Mouse (Mus musculus) forebrain, embryonic 15.5 days (tissue): ENCODE results near the gene Fxyd1. TPM values are rescaled to one million over a fixed set of nuclear protein-coding genes. Genes with fewer than 3 reads are reported as not detected.

Experiments used
- ATAC-seq: fragments of 200-750 bp; cut with Nextera tagmentation; replicated peaks from 2 replicates; pipeline ENCODE4 v1.8.0; 2017; ENCODE audit warnings: mild to moderate bottlenecking, moderate TSS enrichment, moderate library complexity
- H3K27ac ChIP-seq: fragments of 300-500 bp; sonication (generic); replicated peaks from 2 replicates; pipeline ENCODE4 v1.5.1; 2015; ENCODE audit warnings: mild to moderate bottlenecking, inconsistent platforms
- H3K27me3 ChIP-seq: fragments of 300-500 bp; sonication (generic); 2 replicates; pipeline ENCODE4 v1.6.1; 2015; ENCODE audit warnings: inconsistent platforms
- H3K36me3 ChIP-seq: fragments of 300-500 bp; sonication (generic); 2 replicates; pipeline ENCODE4 v1.6.1; 2015; ENCODE audit warnings: mild to moderate bottlenecking, inconsistent platforms
- H3K4me1 ChIP-seq: fragments of 300-500 bp; sonication (generic); 2 replicates; pipeline ENCODE4 v1.6.1; 2015; ENCODE audit warnings: inconsistent platforms
- H3K4me2 ChIP-seq: fragments of 300-500 bp; sonication (generic); replicated peaks from 2 replicates; pipeline ENCODE4 v1.6.1; 2015; ENCODE audit warnings: mild to moderate bottlenecking, inconsistent platforms
- H3K4me3 ChIP-seq: fragments of 300-500 bp; sonication (generic); 2 replicates; pipeline ENCODE4 v1.5.1; 2015; ENCODE audit warnings: mild to moderate bottlenecking, inconsistent platforms
- H3K9ac ChIP-seq: fragments of 300-500 bp; sonication (generic); replicated peaks from 2 replicates; pipeline ENCODE4 v1.6.1; 2015; ENCODE audit warnings: mild to moderate bottlenecking, inconsistent platforms
- H3K9me3 ChIP-seq: fragments of 300-500 bp; sonication (generic); 2 replicates; pipeline ENCODE4 v1.6.1; 2016; ENCODE audit warnings: inconsistent platforms
- WGBS: fragments of 180-500 bp; shearing (Covaris S2); methylation state at CpG from one replicate; pipeline ENCODE4 v1.1.7; 2015; ENCODE audit warnings: mixed read lengths; 5-methylcytosine and 5-hydroxymethylcytosine counted together
- polyA plus RNA-seq: library from polyadenylated mRNA; unstranded; fragments of >200 nt; fragmentation: Nextera tagmentation; extraction: Ambion mirVana; gene quantifications from 2 replicates; pipeline ENCODE4 v1.2.1, GENCODE M21; 2015

Fxyd1 gene
- polyA plus RNA-seq, 1 experiment from 2014 or later, result 14.7 TPM

- 0 out of 2 replicates have a peak, but pooled peaks cover 2% of the 10 kb centered on the region for H3K4me1 ChIP-seq
- no peak overlapping the region for H3K9ac ChIP-seq
- H3K36me3 ChIP-seq, result no peaks in the 10 kb centered on the region
- 80% methylated on average over 2 of the region's 2 CpGs for WGBS
- no peak for ATAC-seq
- no peaks in the 10 kb centered on the region for H3K9me3 ChIP-seq
- no peak overlapping the region for H3K4me2 ChIP-seq
- no peak overlapping the region for H3K27ac ChIP-seq
- no peak overlapping the region for H3K4me3 ChIP-seq
- no peaks in the 10 kb centered on the region for H3K27me3 ChIP-seq
Observed at GRCm38 (mm10) chr7:31087262-31087661, 30.3 kb upstream of the Fxyd1 start.

- 91% methylated on average over 9 of the region's 9 CpGs for WGBS
- H3K9me3 ChIP-seq, result no peaks in the 10 kb centered on the region
- no peak for ATAC-seq
- no peak overlapping the region for H3K4me3 ChIP-seq
- no peaks in the 10 kb centered on the region for H3K27me3 ChIP-seq
- H3K27ac ChIP-seq, result no peak overlapping the region
- no peaks in the 10 kb centered on the region for H3K36me3 ChIP-seq
- H3K4me2 ChIP-seq, result no peak overlapping the region
- no peak overlapping the region for H3K9ac ChIP-seq
- 0 out of 2 replicates have a peak, but pooled peaks cover 2% of the 10 kb centered on the region for H3K4me1 ChIP-seq
Observed at GRCm38 (mm10) chr7:31086175-31086755, 29.3 kb upstream of the Fxyd1 start.

- H3K4me3 ChIP-seq, result no peak overlapping the region
- no peaks in the 10 kb centered on the region for H3K36me3 ChIP-seq
- 9% methylated on average over 3 of the region's 3 CpGs for WGBS
- no peaks in the 10 kb centered on the region for H3K9me3 ChIP-seq
- H3K27ac ChIP-seq, result no peak overlapping the region
- H3K4me1 ChIP-seq, result 0 out of 2 replicates have a peak, but pooled peaks cover 2% of the 10 kb centered on the region
- no peak overlapping the region for H3K4me2 ChIP-seq
- no peaks in the 10 kb centered on the region for H3K27me3 ChIP-seq
- H3K9ac ChIP-seq, result no peak overlapping the region
- ATAC-seq, result no peak
Observed at GRCm38 (mm10) chr7:31085171-31085570, 28.2 kb upstream of the Fxyd1 start.

- Histone ChIP-seq H3K4me1 (0 out of 2 replicates have a peak, but pooled peaks cover 2% of the 10 kb centered on the region), H3K27me3 (no peaks in the 10 kb centered on the region), H3K4me2 (no peak overlapping the region), H3K36me3 (no peaks in the 10 kb centered on the region), H3K9me3 (no peaks in the 10 kb centered on the region), H3K27ac (0 out of 2 replicates have a peak overlapping the region, but pooled peaks have one; percentile 8), H3K9ac (no peak overlapping the region), H3K4me3 (no peak overlapping the region)
- WGBS, result 58% methylated on average over 9 of the region's 9 CpGs
- no peak for ATAC-seq
Observed at GRCm38 (mm10) chr7:31084140-31084539, 27.1 kb upstream of the Fxyd1 start.

- no peak overlapping the region for H3K4me2 ChIP-seq
- ATAC-seq, result no peak
- H3K27ac ChIP-seq, result no peak overlapping the region
- no peak overlapping the region for H3K4me3 ChIP-seq
- no peaks in the 10 kb centered on the region for H3K27me3 ChIP-seq
- H3K36me3 ChIP-seq, result no peaks in the 10 kb centered on the region
- 0 out of 2 replicates have a peak, but pooled peaks cover 2% of the 10 kb centered on the region for H3K4me1 ChIP-seq
- H3K9ac ChIP-seq, result no peak overlapping the region
- WGBS, result 65% methylated on average over 14 of the region's 14 CpGs
- H3K9me3 ChIP-seq, result no peaks in the 10 kb centered on the region
Observed at GRCm38 (mm10) chr7:31082831-31083588, 26.0 kb upstream of the Fxyd1 start.

- Histone ChIP-seq H3K27ac (no peak overlapping the region), H3K36me3 (no peaks in the 10 kb centered on the region), H3K9ac (no peak overlapping the region), H3K4me2 (no peak overlapping the region), H3K9me3 (no peaks in the 10 kb centered on the region), H3K4me3 (no peak overlapping the region), H3K27me3 (no peaks in the 10 kb centered on the region), H3K4me1 (0 out of 2 replicates have a peak, but pooled peaks cover 2% of the 10 kb centered on the region)
- no peak for ATAC-seq
Observed at GRCm38 (mm10) chr7:31082106-31082505, 25.1 kb upstream of the Fxyd1 start.

GRCm38 (mm10) chr7:31081106-31081505 lies 24.1 kb upstream of the Fxyd1 start:
- 63% methylated on average over 1 of the region's 1 CpGs for WGBS
- no peak for ATAC-seq
- no peaks in the 10 kb centered on the region for H3K36me3 ChIP-seq
- no peaks in the 10 kb centered on the region for H3K9me3 ChIP-seq
- no peaks in the 10 kb centered on the region for H3K27me3 ChIP-seq
- H3K27ac ChIP-seq, result no peak overlapping the region
- no peak overlapping the region for H3K4me2 ChIP-seq
- no peak overlapping the region for H3K9ac ChIP-seq
- H3K4me3 ChIP-seq, result no peak overlapping the region
- H3K4me1 ChIP-seq, result 0 out of 2 replicates have a peak, but pooled peaks cover 2% of the 10 kb centered on the region

GRCm38 (mm10) chr7:31080611-31081010 lies 23.6 kb upstream of the Fxyd1 start:
- no peak overlapping the region for H3K9ac ChIP-seq
- WGBS, result 50% methylated on average over 3 of the region's 3 CpGs
- H3K4me1 ChIP-seq, result 0 out of 2 replicates have a peak, but pooled peaks cover 2% of the 10 kb centered on the region
- H3K9me3 ChIP-seq, result no peaks in the 10 kb centered on the region
- H3K27me3 ChIP-seq, result no peaks in the 10 kb centered on the region
- H3K4me3 ChIP-seq, result no peak overlapping the region
- no peak for ATAC-seq
- no peak overlapping the region for H3K4me2 ChIP-seq
- H3K36me3 ChIP-seq, result no peaks in the 10 kb centered on the region
- H3K27ac ChIP-seq, result no peak overlapping the region

GRCm38 (mm10) chr7:31079670-31080069 lies 22.7 kb upstream of the Fxyd1 start:
- H3K27ac ChIP-seq, result no peak overlapping the region
- H3K27me3 ChIP-seq, result no peaks in the 10 kb centered on the region
- no peak overlapping the region for H3K4me3 ChIP-seq
- H3K4me2 ChIP-seq, result no peak overlapping the region
- H3K4me1 ChIP-seq, result no peaks in the 10 kb centered on the region
- no peaks in the 10 kb centered on the region for H3K9me3 ChIP-seq
- no peak for ATAC-seq
- WGBS, result 86% methylated on average over 8 of the region's 8 CpGs
- no peaks in the 10 kb centered on the region for H3K36me3 ChIP-seq
- no peak overlapping the region for H3K9ac ChIP-seq

GRCm38 (mm10) chr7:31077885-31078445 lies 21.0 kb upstream of the Fxyd1 start:
- H3K4me3 ChIP-seq, result no peak overlapping the region
- no peaks in the 10 kb centered on the region for H3K36me3 ChIP-seq
- ATAC-seq, result peak; percentile 46
- H3K4me2 ChIP-seq, result no peak overlapping the region
- H3K9me3 ChIP-seq, result no peaks in the 10 kb centered on the region
- 56% methylated on average over 5 of the region's 5 CpGs for WGBS
- no peak overlapping the region for H3K9ac ChIP-seq
- H3K4me1 ChIP-seq, result no peaks in the 10 kb centered on the region
- H3K27ac ChIP-seq, result no peak overlapping the region
- H3K27me3 ChIP-seq, result no peaks in the 10 kb centered on the region

GRCm38 (mm10) chr7:31077470-31077869 lies 20.5 kb upstream of the Fxyd1 start:
- H3K36me3 ChIP-seq, result no peaks in the 10 kb centered on the region
- H3K4me3 ChIP-seq, result no peak overlapping the region
- H3K27ac ChIP-seq, result no peak overlapping the region
- H3K4me2 ChIP-seq, result no peak overlapping the region
- no peaks in the 10 kb centered on the region for H3K27me3 ChIP-seq
- ATAC-seq, result peak; percentile 54; the same call in 1 of the 2 replicates
- 51% methylated on average over 6 of the region's 6 CpGs for WGBS
- H3K4me1 ChIP-seq, result no peaks in the 10 kb centered on the region
- no peak overlapping the region for H3K9ac ChIP-seq
- H3K9me3 ChIP-seq, result no peaks in the 10 kb centered on the region

- 68% methylated on average over 5 of the region's 5 CpGs for WGBS
- no peaks in the 10 kb centered on the region for H3K27me3 ChIP-seq
- no peak within 1 kb of the TSS for H3K27ac ChIP-seq
- ATAC-seq, result no peak
- H3K9ac ChIP-seq, result no peak within 1 kb of the TSS
- no peaks in the 10 kb centered on the region for H3K36me3 ChIP-seq
- H3K4me2 ChIP-seq, result no peak within 1 kb of the TSS
- H3K4me1 ChIP-seq, result no peaks in the 10 kb centered on the region
- H3K4me3 ChIP-seq, result no peak within 1 kb of the TSS
- no peaks in the 10 kb centered on the region for H3K9me3 ChIP-seq
Observed at GRCm38 (mm10) chr7:31076492-31076891, 19.5 kb upstream of the Fxyd1 start, which contains the start of gene Fxyd3. Gene Fxyd3, minus strand, starts transcription at chr7:31076704.
